Mouse (Mus musculus) left cerebral cortex, adult 2 months (tissue): ENCODE data around the gene Tmem210. TPM values are rescaled to one million over a fixed set of nuclear protein-coding genes. Genes with fewer than 3 reads are reported as not detected.
A peak's percentile ranks its signal among the peaks of the same experiment; 100 is the strongest.

Experiments
- DNase-seq, 2 experiments: peaks; one replicate each; pipeline ENCODE4 v3.0.0; 2021 to 2022; ENCODE audit warnings: low spot score in 2 of 2, mixed read lengths in 1 of 2; ENCODE audit errors: extremely low spot score in 1 of 2
- H3K27ac ChIP-seq: fragments of 200-600 bp; 2 replicates; pipeline ENCODE4 v1.8.1; 2022
- H3K4me3 ChIP-seq: fragments of 200-600 bp; 2 replicates; pipeline ENCODE4 v1.8.1; 2022
- CTCF ChIP-seq: fragments of 200-600 bp; IDR thresholded peaks from 2 replicates; pipeline ENCODE4 v1.8.1; 2022; ENCODE audit warnings: antibody characterized with exemption, mild to moderate bottlenecking, moderate library complexity
- intact Hi-C: fragments of 180-260 bp; cut with DNase I; formaldehyde crosslinking; loops from one replicate; pipeline ENCODE4 v1.15.1; 2025
- total RNA-seq, 2 experiments: library from RNA; stranded (reverse); gene quantifications; 2 replicates each; pipeline ENCODE4 v1.2.3; 2021

Gene Tmem210
- total RNA-seq, 2 experiments from 2014 or later: not detected

DNA sequence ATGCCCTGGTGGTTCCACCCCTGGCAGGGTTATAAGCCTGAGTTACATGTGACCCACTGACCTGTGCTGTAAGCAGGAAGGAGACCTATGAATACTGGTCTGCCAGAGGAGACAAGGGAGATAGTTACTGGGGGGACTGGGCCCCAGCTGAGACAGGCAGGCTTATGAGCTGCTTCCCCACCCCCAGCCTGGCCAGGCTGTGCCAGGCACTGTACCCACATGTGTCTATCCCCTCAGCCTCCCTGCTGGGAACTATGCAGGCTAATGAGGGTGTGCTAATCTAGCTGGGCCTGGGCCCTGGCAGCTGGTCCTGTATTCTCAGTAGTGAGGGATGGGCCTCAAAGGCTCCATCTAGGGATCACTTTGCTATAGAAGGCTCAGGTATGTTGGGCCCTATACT, 20.7 kb upstream of the Tmem210 start:
- intact Hi-C loops: no loop called here

DNA sequence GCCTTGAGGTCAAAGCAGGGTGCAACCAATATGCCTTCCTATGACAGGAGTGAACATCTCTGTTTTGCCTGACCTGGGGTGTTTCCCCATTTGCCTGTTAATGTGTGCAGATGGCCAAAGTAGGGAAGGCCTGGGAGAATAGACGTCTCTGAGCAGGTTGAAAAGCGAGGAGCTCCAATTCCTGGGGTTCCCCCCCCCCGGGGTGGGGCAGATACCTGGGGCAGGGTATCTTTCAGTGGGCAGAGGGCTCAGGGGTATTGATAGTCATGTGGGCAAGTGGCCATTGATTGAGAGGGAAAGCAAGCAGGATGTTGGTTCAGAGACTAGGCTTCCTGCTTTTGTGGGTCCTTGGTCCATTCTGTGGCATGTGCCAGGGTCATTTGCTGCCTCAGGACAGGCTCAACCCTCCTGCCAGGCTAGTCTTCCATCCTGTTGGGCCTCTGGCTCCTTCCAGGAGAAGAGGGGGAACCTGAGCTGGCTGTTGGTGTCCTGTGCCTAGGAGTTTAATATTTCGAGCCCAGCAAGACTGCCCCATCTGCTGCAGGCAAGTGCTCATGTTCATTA, 20.1 kb upstream of the Tmem210 start:
- TF ChIP-seq CTCF: no peak
- peak overlapping the region; percentile 85 for H3K27ac ChIP-seq
- intact Hi-C loops: no loop called here
- H3K4me3 ChIP-seq: no peak overlapping the region
- DNase-seq: no peak

More for the DNA sequence above, 20.7 kb upstream of the Tmem210 start:
- DNase-seq: no peak
- TF ChIP-seq CTCF: no peak
- H3K27ac ChIP-seq: peak overlapping the region; percentile 85
- H3K4me3 ChIP-seq: no peak overlapping the region

DNA sequence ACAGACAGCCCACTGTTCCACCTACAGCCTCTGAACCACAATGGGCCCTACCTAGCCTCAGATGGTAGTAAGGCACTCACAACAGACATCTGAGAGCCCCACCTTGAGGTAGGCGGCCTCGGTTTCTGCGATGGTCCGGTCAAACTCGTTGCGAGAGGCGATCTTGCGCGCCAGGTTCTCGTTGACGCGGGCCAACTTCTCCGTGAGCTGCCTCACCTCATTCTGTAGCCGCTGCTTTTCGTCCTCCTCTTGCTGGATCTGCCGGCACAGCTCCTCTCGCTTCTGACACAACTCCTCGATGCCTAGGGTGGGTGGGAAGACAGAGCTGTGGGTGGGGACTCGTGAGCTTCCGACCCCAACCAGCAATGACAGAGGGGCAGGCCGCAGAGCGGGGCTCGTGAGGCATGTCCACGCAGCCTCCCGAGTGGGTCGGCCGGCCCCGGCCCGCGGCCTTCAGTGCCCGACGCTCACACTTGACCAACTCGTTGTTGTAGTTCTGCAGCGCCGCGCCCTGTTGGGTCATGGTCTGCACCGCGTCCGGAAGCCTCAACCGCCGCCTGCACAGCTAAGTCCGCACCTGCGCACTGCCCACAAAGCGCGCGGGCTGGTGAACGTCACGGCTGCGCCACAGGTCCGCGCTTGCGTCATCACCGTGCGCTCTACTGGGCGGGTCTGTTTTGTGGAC, 16.0 kb upstream of the Tmem210 start, which contains the start of the genes Ssna1 and Anapc2:
Gene Ssna1, minus strand, starts transcription at position 612 of the 685 bp plus-strand sequence.
Gene Anapc2, plus strand, starts transcription at position 652 of the 685 bp plus-strand sequence.
- TF ChIP-seq CTCF: peak; percentile 33
- intact Hi-C loops: loop anchor here (1.0 to 2.0 kb wide), 2 partner anchors 17 to 61 kb away; partner anchors contain the start of genes Man1b1 and Tmem203
- H3K27ac ChIP-seq: peak within 1 kb of the TSS; percentile 89
- H3K4me3 ChIP-seq: peak within 1 kb of the TSS; percentile 91
- peak; percentile 98 to 99 for DNase-seq

DNA sequence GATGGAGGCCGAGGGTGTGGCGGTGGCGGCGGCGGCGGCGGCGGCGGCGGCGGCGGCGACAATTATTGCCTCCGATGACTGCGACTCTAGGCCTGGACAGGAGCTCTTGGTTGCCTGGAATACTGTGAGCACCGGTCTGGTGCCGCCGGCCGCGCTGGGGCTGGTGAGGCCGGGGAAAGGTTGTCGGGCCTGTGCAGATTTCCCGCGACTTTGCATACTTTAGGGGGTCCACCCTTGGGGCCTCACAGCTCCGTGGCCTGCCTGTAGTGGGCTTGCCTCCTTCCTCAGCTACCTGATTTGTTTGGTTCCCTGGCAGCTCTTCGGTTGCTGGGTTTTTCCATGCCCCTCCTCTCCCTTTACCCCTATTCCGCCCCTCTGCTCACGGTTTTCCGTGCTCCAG, 15.4 kb upstream of the Tmem210 start:
- Histone ChIP-seq H3K4me3 (peak overlapping the region; percentile 91), H3K27ac (peak overlapping the region; percentile 89)
- TF ChIP-seq CTCF: no peak
- intact Hi-C loops: loop anchor here (1.0 to 2.0 kb wide), 2 partner anchors 17 to 60 kb away; partner anchors contain the start of genes Man1b1 and Tmem203
- no peak for DNase-seq

DNA sequence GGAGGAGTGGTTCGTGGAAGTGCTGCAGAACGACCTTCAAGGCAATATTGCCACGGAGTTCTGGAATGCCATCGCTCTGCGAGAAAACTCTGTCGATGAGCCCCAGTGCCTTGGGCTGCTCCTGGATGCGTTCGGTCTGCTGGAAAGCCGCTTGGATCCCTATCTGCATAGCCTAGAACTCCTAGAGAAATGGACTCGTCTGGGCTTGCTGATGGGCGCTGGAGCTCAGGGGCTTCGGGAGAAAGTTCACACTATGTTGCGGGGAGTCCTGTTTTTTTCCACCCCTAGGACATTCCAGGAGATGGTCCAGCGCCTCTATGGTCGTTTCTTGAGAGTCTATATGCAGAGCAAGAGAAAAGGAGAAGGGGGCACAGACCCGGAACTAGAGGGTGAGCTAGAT, 14.9 kb upstream of the Tmem210 start:
- Histone ChIP-seq H3K27ac (peak overlapping the region; percentile 89), H3K4me3 (peak overlapping the region; percentile 91)
- no peak for TF ChIP-seq CTCF
- intact Hi-C loops: loop anchor here (2.0 kb wide), 1 partner anchor 60 kb away; the partner anchor contains the start of gene Man1b1
- no peak for DNase-seq

DNA sequence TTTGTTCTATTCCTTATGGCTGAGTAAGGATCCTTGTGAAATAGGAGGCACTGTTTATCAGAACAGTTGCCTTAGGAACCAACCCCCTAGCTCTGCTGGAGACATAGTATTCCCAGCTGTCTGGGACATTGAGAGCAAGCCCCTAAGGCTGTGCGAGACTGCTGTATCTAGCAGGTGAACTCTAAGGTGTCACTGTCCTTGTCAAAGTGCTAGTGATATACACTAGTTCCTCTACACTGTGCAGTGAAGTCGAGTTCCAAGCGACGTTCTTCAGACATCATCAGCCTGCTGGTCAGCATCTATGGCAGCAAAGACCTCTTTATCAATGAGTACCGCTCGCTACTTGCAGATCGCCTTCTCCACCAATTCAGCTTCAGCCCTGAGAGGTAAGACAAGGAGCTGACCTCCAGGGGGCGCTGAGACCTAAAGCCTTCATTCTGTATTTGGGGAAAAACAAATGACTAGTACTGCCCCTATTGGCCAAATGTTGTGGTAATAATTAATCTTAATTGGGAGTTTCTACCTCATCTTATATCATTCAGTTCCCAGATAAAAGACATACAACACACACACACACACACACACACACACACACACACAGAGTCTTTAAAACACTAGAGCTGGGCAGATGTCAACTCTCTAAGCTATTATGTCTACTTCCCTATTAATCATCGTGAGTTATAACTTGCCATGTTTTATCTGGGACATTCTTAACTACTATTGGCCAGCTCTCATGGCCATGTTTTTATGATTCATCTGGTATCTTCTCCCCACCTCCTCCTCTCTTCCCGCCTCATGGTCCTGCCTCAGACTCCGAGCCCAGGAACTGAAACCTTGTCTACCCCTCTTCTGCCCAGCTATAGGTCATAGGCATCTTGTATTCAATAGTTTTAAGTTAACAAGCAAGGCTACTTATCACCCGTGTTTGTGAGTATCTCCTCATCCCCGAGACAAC, 8.7 kb upstream of the Tmem210 start:
- intact Hi-C loops: loop anchor here (1.0 kb wide), 1 partner anchor 49 kb away; no protein-coding TSS in a partner anchor
- TF ChIP-seq CTCF: peak; percentile 84
- Histone ChIP-seq H3K4me3 (no peak overlapping the region), H3K27ac (no peak overlapping the region)
- peak; percentile 73 for DNase-seq

DNA sequence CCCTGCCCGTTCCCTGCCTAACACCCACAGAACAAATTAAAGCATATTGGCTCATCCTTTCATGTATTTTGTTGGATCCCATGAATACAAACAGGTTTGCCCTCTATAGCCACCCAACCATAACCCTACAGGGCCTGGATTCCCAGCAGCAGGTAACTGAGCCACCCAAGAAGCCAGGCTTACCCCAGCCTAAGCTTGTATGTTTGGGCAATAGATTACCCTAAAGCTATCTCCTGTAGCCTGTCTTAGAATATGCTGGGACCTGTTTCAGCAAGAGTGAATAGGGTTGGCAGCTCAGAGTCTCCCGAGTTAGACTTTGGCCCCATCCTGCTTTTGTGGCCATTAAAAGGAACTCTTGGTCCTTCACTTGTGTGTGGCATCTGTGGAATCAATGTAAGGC, 2.4 kb upstream of the Tmem210 start:
- intact Hi-C loops: no loop called here
- no peak overlapping the region for H3K27ac ChIP-seq

DNA sequence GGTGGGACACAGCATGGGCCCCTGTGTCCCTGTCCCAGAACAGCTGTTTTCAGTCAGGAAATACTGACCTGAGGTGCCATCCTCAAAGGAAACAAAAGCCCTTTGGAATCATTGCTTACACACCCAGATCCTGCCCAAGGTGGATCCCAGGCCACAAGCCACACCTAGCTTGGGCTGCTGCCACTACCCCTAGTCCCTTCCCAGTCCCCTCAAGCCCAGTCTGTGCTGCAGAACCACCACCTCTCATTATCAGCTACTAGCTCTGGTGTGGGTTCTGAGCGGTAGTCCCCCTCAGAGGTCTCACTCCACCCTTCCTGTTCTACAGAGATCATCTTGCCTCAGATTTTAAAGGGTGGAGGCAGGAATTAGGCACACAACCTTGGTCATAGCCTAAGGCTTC, 1.6 kb upstream of the Tmem210 start:
- no peak overlapping the region for H3K27ac ChIP-seq
- H3K4me3 ChIP-seq: no peak overlapping the region
- TF ChIP-seq CTCF: no peak
- no peak for DNase-seq
- intact Hi-C loops: no loop called here

More for the DNA sequence above, 2.4 kb upstream of the Tmem210 start:
- no peak overlapping the region for H3K4me3 ChIP-seq
- no peak for DNase-seq
- no peak for TF ChIP-seq CTCF

DNA sequence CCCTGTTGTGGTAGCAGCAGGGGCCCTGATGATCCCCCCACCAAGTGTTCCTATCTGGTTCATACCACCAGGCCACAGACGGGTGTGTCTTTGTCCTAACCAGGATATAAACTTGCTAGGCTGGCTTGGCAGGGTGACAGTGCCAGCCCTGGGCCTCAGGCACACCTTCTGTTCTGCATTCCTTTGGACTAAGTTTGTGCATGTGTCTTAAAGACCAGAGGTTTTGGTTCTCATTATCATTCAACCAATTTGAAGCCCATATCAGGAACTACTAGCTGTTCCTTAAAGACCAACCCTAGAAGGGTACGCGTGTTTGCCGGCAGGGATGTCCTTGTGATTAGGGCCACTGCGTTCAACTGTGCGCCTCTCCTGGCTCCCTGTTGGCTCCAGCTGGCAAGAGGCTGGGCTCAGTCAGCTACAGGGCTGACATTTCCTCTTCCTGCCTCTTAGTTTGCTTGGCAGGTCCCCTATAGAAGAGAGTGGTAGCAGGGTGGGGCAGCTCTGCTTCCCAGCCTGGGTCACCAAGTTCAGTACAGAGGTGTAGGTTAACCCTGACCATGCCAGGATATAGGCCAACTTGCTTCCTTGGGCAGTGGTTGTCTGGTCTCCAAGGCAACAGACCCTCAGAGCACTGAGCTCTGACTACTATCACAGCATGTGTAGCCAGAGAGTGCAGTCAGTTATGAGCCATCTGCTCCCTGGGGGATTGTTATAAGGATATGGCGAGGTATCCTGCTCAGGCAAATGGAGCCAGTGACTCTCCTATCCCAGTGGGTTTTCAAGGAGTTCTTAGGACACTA, 908 bp upstream of the Tmem210 start:
- DNase-seq: no peak
- H3K4me3 ChIP-seq: no peak overlapping the region
- intact Hi-C loops: no loop called here
- peak overlapping the region; percentile 36; the same call in 1 of the 2 replicates for H3K27ac ChIP-seq
- TF ChIP-seq CTCF: no peak

DNA sequence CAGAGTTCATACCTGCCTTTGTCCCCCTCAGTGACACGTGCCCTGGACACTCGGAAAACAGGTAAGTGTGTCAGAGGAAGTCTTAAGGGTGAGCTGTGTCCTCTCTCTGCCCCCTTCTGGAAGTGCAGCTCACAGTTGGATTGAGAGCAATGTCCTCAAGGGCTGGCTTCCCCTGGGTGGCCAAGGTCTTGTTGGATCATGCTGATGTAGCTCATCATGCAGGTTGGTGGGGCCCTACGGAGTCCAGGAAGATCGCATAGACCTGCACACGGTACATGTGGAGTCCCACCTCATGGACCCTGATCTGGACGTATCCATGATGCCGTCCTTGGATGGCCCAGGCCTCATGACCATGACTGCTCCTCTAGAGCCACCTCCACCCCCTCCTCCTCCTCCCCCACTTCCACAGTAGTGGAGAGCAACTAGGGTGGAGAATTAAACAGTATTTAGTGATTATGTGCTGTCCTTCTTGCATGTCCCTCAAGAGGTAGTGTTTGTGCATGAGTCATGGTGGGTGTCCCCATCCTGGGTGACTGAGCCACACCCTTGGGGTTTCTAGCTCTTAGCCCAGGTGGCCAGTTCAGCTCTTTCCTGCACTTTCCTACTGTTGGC, 895 bp downstream of the Tmem210 start:
- Histone ChIP-seq H3K4me3 (no peak overlapping the region), H3K27ac (no peak overlapping the region)
- DNase-seq: no peak
- intact Hi-C loops: no loop called here
- TF ChIP-seq CTCF: no peak
